Comparison of ENCODE assay signal across 12 mouse cellular contexts in genomic region chr11:82380606-82381202, GRCm38 (mm10). TPM values are rescaled to one million over a fixed set of nuclear protein-coding genes. Genes with fewer than 3 reads are reported as not detected.
DNase-seq lines count a peak whose midpoint lies in the region; ATAC-seq and TF ChIP-seq lines count a peak whose summit lies in the region.
"Had no signal": no experiment of that assay in that cellular context is flagged by ENCODE, and none has a peak within 500 bp of the region (broad histone marks: within the 10 kb centered on the region; RNA-seq: fewer than 3 reads in every experiment).

No protein-coding gene starts in this region.

- ATAC-seq in forebrain, embryonic 14.5 days: peak; percentile 91
- ATAC-seq in midbrain, postnatal 0 days (ENCODE audit: low FRiP score): no peak; the same call in 1 of the 2 replicates

- TF ChIP-seq CTCF in midbrain, postnatal 0 days (IDR thresholded peaks at IDR 0.05): no peak

- H3K4me2 ChIP-seq in forebrain, embryonic 14.5 days (ENCODE audit: low read length): no peak overlapping the region
- H3K4me2 ChIP-seq in midbrain, postnatal 0 days (ENCODE audit: low read depth, low read length, poor library complexity, severe bottlenecking): no peak overlapping the region
- H3K4me2 ChIP-seq: heart, embryonic 13.5 days had no signal

- peaks cover 6% of the 10 kb centered on the region for H3K4me1 ChIP-seq in forebrain, embryonic 14.5 days (ENCODE audit: control insufficient read depth, insufficient read depth, low read length)
- no peaks in the 10 kb centered on the region for H3K4me1 ChIP-seq in midbrain, postnatal 0 days (ENCODE audit: insufficient read depth, low read length)

- WGBS in forebrain, embryonic 14.5 days: 13% methylated on average over 3 of the region's 3 CpGs
- WGBS in midbrain, postnatal 0 days: 23% methylated on average over 3 of the region's 3 CpGs

- intact Hi-C loops in left cerebral cortex, postnatal 14 days (cut with DNase I): loop anchor here (10.0 kb wide), 2 partner anchors 126 to 504 kb away; no protein-coding TSS in a partner anchor
- intact Hi-C loops in left cerebral cortex, postnatal 25 days (cut with DNase I): no loop called here

- no peaks in the 10 kb centered on the region for H3K9me3 ChIP-seq in forebrain, embryonic 14.5 days (replicated peaks; ENCODE audit: control insufficient read depth, low read length)
- no peaks in the 10 kb centered on the region for H3K9me3 ChIP-seq in midbrain, postnatal 0 days (ENCODE audit: low read length)
- H3K9me3 ChIP-seq: heart, embryonic 13.5 days had no signal

- H3K9ac ChIP-seq in forebrain, embryonic 14.5 days (ENCODE audit: low read length): no peak overlapping the region
- H3K9ac ChIP-seq in midbrain, postnatal 0 days (replicated peaks; ENCODE audit: low read length, poor library complexity, severe bottlenecking): no peak overlapping the region
- H3K9ac ChIP-seq: heart, embryonic 13.5 days had no signal

- peaks cover 8% of the 10 kb centered on the region; the same call in 1 of the 2 replicates for H3K27me3 ChIP-seq in forebrain, embryonic 14.5 days (replicated peaks; ENCODE audit: control insufficient read depth, insufficient read depth, low read length)
- H3K27me3 ChIP-seq in midbrain, postnatal 0 days (ENCODE audit: insufficient read depth, low read length): 0 out of 2 replicates have a peak, but pooled peaks cover 6% of the 10 kb centered on the region

- H3K36me3 ChIP-seq in forebrain, embryonic 14.5 days (ENCODE audit: control insufficient read depth, insufficient read depth, low read length): no peaks in the 10 kb centered on the region
- no peaks in the 10 kb centered on the region for H3K36me3 ChIP-seq in midbrain, postnatal 0 days (ENCODE audit: insufficient read depth, low read length)
- H3K36me3 ChIP-seq: heart, embryonic 13.5 days had no signal

- no peak overlapping the region for H3K4me3 ChIP-seq in forebrain, embryonic 14.5 days (ENCODE audit: low read depth, low read length)
- H3K4me3 ChIP-seq in midbrain, postnatal 0 days (ENCODE audit: low read depth, low read length): no peak overlapping the region
- H3K4me3 ChIP-seq: heart, embryonic 13.5 days had no signal

- H3K27ac ChIP-seq in forebrain, embryonic 14.5 days (ENCODE audit: low read depth, low read length): no peak overlapping the region
- no peak overlapping the region for H3K27ac ChIP-seq in midbrain, postnatal 0 days (ENCODE audit: low read depth, low read length)
- H3K27ac ChIP-seq: heart, embryonic 13.5 days had no signal

- peak; percentile 31 for DNase-seq in embryo, embryonic 11.5 days (ENCODE audit: low read depth, low spot score)
- DNase-seq in embryo, embryonic 10 days (ENCODE audit: low spot score): no peak
- DNase-seq in left cerebral cortex, postnatal 14 days (ENCODE audit: low spot score in 2 of 2): peak; percentile 29 to 32
- DNase-seq in left cerebral cortex, postnatal 25 days (ENCODE audit: low spot score in 2 of 2): no peak
- peak; percentile 94 for DNase-seq in forebrain, embryonic 14.5 days (ENCODE audit: low spot score)
- peak; percentile 91 for DNase-seq in midbrain, postnatal 0 days (ENCODE audit: low spot score)
- DNase-seq in spleen, postnatal 10 days (ENCODE audit: low spot score in 2 of 2): no peak
- no peak for DNase-seq in c-Kit-positive CD71-positive TER-119-positive erythroid progenitor cells, embryonic 14.5 days (ENCODE audit: low spot score)
- DNase-seq: kidney, adult 9 months; lung, postnatal 36 days had no signal

RNA-seq across cellular contexts. Expression of gene Tmem132e, which starts 8.0 kb away (rescaled TPM):
- 10 to 100 TPM; 14.7 to 21.9 TPM for total RNA-seq in left cerebral cortex, postnatal 14 days (2021)
- total RNA-seq in left cerebral cortex, postnatal 25 days (2021): 10 to 100 TPM; 17.7 to 19.1 TPM
- polyA plus RNA-seq in forebrain, embryonic 14.5 days (2014; fragmentation: Nextera tagmentation; extraction: Ambion mirVana): 0.85 and 0.89 TPM in 2 replicates
- total RNA-seq in midbrain, postnatal 0 days (2014; rRNA removed): 42.0 and 42.7 TPM in 2 replicates
- 4.2 and 4.4 TPM in 2 replicates for polyA plus RNA-seq in midbrain, postnatal 0 days (2015; fragmentation: Nextera tagmentation; extraction: Ambion mirVana)
- total RNA-seq: common myeloid progenitor, adult 5-6 weeks had no signal

Comparison
In these comparisons a context has a peak if more than half of its experiments do, and no peak if none do; other contexts are left out.
1. DNase-seq: peak in embryo, embryonic 11.5 days (single experiment), left cerebral cortex, postnatal 14 days (2 of 2), forebrain, embryonic 14.5 days (single experiment) and midbrain, postnatal 0 days (single experiment); none in embryo, embryonic 10 days (single experiment), left cerebral cortex, postnatal 25 days (0 of 2), spleen, postnatal 10 days (0 of 2) and c-Kit-positive CD71-positive TER-119-positive erythroid progenitor cells, embryonic 14.5 days (single experiment).